Mouse (Mus musculus) embryonic facial prominence, embryonic 13.5 days (tissue): Measurements from ENCODE around the gene Spata20. TPM values are rescaled to one million over a fixed set of nuclear protein-coding genes. Genes with fewer than 3 reads are reported as not detected.

Source experiments
- ATAC-seq: fragments of 200-750 bp; cut with Nextera tagmentation; 2 replicates; pipeline ENCODE4 v1.8.0; 2017; ENCODE audit warnings: low read depth; ENCODE audit not compliant: insufficient number of reproducible peaks, insufficient read depth, low FRiP score, low TSS enrichment
- H3K27ac ChIP-seq: fragments of 300-500 bp; sonication (generic); 2 replicates; pipeline ENCODE4 v1.5.1; 2015; ENCODE audit warnings: moderate library complexity, mild to moderate bottlenecking, inconsistent platforms
- H3K27me3 ChIP-seq: fragments of 300-500 bp; sonication (generic); 2 replicates; pipeline ENCODE4 v1.6.1; 2015; ENCODE audit warnings: mild to moderate bottlenecking, inconsistent platforms
- H3K36me3 ChIP-seq: fragments of 300-500 bp; sonication (generic); 2 replicates; pipeline ENCODE4 v1.6.1; 2015; ENCODE audit warnings: mild to moderate bottlenecking, inconsistent platforms
- H3K4me1 ChIP-seq: fragments of 300-500 bp; sonication (generic); 2 replicates; pipeline ENCODE4 v1.6.1; 2015; ENCODE audit warnings: inconsistent platforms
- H3K4me2 ChIP-seq: fragments of 300-500 bp; sonication (generic); 2 replicates; pipeline ENCODE4 v1.6.1; 2015; ENCODE audit warnings: moderate library complexity, mild to moderate bottlenecking, inconsistent platforms
- H3K4me3 ChIP-seq: fragments of 300-500 bp; sonication (generic); 2 replicates; pipeline ENCODE4 v1.5.1; 2015; ENCODE audit warnings: mild to moderate bottlenecking, inconsistent platforms
- H3K9ac ChIP-seq: fragments of 300-500 bp; sonication (generic); 2 replicates; pipeline ENCODE4 v1.6.1; 2015; ENCODE audit warnings: mild to moderate bottlenecking, inconsistent platforms
- H3K9me3 ChIP-seq: fragments of 300-500 bp; sonication (generic); 2 replicates; pipeline ENCODE4 v1.6.1; 2016; ENCODE audit warnings: inconsistent platforms
- WGBS: fragments of 180-500 bp; shearing (Covaris S2); methylation state at CpG from one replicate; pipeline ENCODE4 v1.1.7; 2015; ENCODE audit warnings: mixed read lengths; 5-methylcytosine and 5-hydroxymethylcytosine counted together
- polyA plus RNA-seq: library from polyadenylated mRNA; unstranded; fragments of >200 nt; fragmentation: Nextera tagmentation; extraction: Ambion mirVana; gene quantifications from 2 replicates; pipeline ENCODE4 v1.2.1, GENCODE M21; 2015

The Spata20 gene
- polyA plus RNA-seq, 1 experiment from 2014 or later: 0.25 TPM

DNA sequence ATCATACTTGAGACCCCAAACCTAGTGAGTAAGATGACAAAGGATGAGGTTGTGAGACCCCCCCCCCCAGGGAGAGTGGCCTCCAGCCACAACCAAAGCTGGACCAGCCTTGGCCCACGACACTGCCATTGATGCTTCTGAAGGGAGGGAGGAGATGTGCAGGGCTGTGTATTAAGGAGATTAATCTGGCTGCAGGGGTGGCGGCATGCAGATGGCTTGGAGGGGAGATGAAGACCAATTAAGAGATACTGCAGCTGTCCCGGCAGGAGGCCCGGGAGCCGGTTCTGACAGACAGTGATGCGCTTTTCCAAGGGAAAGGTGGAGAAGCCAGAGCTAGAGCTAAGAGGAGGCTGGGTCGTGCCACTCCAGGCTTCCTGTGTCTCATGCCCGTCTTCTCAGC, 36.7 kb downstream of the Spata20 start:
- Histone ChIP-seq H3K4me2 (no peak overlapping the region), H3K36me3 (peaks cover 62% of the 10 kb centered on the region), H3K4me3 (no peak overlapping the region), H3K9me3 (no peaks in the 10 kb centered on the region), H3K27ac (no peak overlapping the region), H3K27me3 (no peaks in the 10 kb centered on the region), H3K9ac (0 out of 2 replicates have a peak overlapping the region, but pooled peaks have one; percentile 32), H3K4me1 (peaks cover 58% of the 10 kb centered on the region)
- no peak for ATAC-seq
- 40% methylated on average over 8 of the region's 8 CpGs for WGBS

DNA sequence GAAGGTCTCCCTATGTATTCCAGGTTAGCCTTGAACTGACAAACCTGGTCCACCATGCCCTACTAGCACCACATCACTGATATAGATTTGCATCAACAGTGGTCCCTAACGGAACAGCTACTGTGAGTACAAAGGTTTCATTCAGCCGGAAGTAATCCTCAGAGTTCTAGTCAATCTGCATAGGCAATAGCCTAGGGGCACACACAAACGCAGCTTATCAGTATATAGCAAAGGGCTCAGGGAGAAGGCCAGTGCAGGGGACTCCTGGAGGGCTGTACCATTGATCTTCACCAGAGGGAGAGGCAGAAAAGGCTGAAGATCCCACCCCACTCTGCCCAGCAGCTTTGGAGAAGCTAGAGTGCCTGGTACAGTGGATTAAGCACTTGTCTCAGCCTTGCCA, 39.0 kb downstream of the Spata20 start:
- Histone ChIP-seq H3K9ac (no peak overlapping the region), H3K36me3 (peaks cover 74% of the 10 kb centered on the region), H3K4me1 (peaks cover 68% of the 10 kb centered on the region), H3K27me3 (no peaks in the 10 kb centered on the region), H3K4me3 (no peak overlapping the region), H3K4me2 (no peak overlapping the region), H3K27ac (no peak overlapping the region), H3K9me3 (no peaks in the 10 kb centered on the region)
- no peak for ATAC-seq
- 16% methylated on average over 3 of the region's 3 CpGs for WGBS

DNA sequence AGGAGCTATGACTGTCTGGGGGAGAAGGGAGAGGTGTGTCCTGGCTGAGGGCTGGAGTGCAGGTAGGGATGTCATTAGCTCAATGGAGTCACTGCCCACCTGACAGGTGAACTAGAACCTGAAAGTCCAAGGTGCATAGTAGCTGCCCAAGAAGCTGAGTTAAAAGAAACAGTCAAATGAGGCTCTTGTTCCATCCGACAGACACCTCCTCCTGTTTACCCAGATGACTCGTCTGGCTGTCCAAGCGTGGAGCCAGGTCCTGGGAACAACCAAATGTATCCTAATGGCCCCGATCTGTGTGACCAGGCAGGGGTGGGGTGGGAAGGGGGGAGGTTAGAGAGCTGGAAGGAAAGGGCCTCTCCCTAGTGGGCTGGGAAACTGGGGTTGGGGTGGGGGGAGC, 40.7 kb downstream of the Spata20 start:
- peaks cover 74% of the 10 kb centered on the region for H3K36me3 ChIP-seq
- H3K4me3 ChIP-seq: no peak overlapping the region
- H3K27ac ChIP-seq: no peak overlapping the region
- ATAC-seq: no peak
- no peaks in the 10 kb centered on the region for H3K27me3 ChIP-seq
- no peaks in the 10 kb centered on the region for H3K9me3 ChIP-seq
- 53% methylated on average over 4 of the region's 4 CpGs for WGBS
- no peak overlapping the region for H3K4me2 ChIP-seq
- no peak overlapping the region for H3K9ac ChIP-seq
- H3K4me1 ChIP-seq: peaks cover 62% of the 10 kb centered on the region

DNA sequence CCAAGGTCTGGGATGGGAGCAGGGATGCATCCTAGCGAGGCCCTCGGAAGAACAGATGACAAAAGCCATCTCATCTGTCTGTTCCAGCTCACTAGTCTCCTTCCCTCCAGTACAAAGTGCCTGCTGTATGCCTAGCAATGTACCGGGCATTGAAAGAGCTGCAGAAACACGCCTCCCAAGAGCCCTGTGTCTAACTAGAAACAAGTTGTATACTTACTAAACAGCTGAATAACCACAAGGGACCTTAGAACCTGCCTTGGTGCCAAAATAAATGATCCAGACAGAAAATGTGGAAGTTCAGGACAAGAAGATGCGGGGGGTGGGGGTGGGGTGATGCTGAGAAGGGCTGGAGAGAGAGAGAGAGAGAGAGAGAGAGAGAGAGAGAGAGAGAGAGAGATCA, 41.1 kb downstream of the Spata20 start:
- Histone ChIP-seq H3K27me3 (no peaks in the 10 kb centered on the region), H3K27ac (no peak overlapping the region), H3K36me3 (peaks cover 74% of the 10 kb centered on the region), H3K4me3 (no peak overlapping the region), H3K4me1 (peaks cover 58% of the 10 kb centered on the region), H3K9ac (peak overlapping the region; percentile 32; the same call in 1 of the 2 replicates), H3K9me3 (no peaks in the 10 kb centered on the region), H3K4me2 (no peak overlapping the region)
- ATAC-seq: no peak
- 54% methylated on average over 5 of the region's 5 CpGs for WGBS

DNA sequence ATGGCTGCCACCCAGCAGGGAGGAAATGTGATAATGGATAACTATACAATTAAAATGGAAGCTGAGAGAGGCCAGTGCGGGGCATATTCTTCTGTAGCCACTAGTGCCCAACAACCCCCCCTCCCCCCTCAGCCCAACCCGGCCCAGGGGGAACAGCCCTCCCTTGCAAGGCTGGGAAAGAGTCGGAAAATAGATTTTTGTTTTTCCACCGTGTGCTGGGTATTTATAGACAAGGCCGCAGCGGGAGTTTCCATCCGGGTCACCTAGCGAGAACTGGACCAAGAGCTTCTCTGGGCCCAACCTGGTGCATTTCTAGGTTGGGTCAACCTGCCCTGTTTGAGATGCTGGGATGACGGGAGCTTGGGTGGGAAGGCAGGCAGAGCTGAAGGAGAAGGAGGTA, 44.2 kb downstream of the Spata20 start:
- Histone ChIP-seq H3K4me1 (peaks cover 38% of the 10 kb centered on the region), H3K9me3 (no peaks in the 10 kb centered on the region)
- WGBS: 74% methylated on average over 9 of the region's 9 CpGs

DNA sequence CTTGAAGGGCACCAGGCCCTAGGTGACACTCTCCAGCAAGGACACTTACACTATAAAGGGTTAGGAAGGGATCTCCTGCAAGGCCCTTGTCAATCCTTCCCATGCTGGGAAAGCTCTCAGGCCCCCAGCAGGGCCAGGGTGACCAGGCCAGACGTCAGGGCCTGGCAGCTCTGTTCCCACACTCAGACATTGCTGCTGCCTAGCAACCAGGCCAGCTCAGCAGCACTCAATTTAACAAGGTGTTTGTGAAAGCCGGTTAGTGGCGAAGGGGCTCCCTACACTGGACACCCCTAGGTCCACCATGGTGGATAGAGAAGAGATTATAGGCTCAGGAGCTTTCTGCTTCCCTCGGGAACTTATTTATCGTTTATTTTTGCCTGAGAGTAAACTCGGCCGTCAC, 44.9 kb downstream of the Spata20 start:
- no peak for ATAC-seq
- H3K4me1 ChIP-seq: peaks cover 35% of the 10 kb centered on the region
- H3K27ac ChIP-seq: no peak overlapping the region
- H3K4me2 ChIP-seq: no peak overlapping the region
- H3K27me3 ChIP-seq: no peaks in the 10 kb centered on the region
- H3K36me3 ChIP-seq: peaks cover 88% of the 10 kb centered on the region
- H3K9ac ChIP-seq: no peak overlapping the region
- no peaks in the 10 kb centered on the region for H3K9me3 ChIP-seq
- 61% methylated on average over 7 of the region's 7 CpGs for WGBS
- H3K4me3 ChIP-seq: no peak overlapping the region

More for the DNA sequence above, 44.2 kb downstream of the Spata20 start:
- no peak for ATAC-seq
- Histone ChIP-seq H3K4me3 (no peak overlapping the region), H3K36me3 (peaks cover 86% of the 10 kb centered on the region), H3K27ac (no peak overlapping the region), H3K27me3 (no peaks in the 10 kb centered on the region), H3K4me2 (no peak overlapping the region), H3K9ac (no peak overlapping the region)

DNA sequence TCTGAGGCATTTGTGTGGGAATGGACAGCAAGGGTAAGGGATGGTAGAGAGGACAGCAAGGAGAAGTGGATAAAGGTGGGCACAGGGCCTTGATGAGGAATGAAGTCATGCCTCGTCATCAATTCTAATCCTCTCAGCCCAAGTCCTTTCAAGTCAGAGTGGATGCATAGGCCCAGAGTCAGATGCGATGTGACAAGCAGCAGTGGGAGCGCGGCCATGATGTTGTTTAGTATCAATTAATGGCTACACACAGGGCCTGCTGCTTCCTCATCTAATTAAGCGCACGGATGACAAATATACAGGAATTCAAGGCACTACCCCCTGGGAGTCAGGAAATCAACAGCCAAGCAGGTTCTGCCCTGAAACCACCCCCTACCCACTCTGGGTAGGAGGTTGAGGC, 45.6 kb downstream of the Spata20 start:
- 82% methylated on average over 6 of the region's 6 CpGs for WGBS
- Histone ChIP-seq H3K4me1 (peaks cover 28% of the 10 kb centered on the region), H3K36me3 (peaks cover 87% of the 10 kb centered on the region), H3K27me3 (no peaks in the 10 kb centered on the region), H3K9ac (no peak overlapping the region), H3K9me3 (no peaks in the 10 kb centered on the region), H3K4me2 (no peak overlapping the region), H3K4me3 (no peak overlapping the region), H3K27ac (no peak overlapping the region)
- no peak for ATAC-seq

DNA sequence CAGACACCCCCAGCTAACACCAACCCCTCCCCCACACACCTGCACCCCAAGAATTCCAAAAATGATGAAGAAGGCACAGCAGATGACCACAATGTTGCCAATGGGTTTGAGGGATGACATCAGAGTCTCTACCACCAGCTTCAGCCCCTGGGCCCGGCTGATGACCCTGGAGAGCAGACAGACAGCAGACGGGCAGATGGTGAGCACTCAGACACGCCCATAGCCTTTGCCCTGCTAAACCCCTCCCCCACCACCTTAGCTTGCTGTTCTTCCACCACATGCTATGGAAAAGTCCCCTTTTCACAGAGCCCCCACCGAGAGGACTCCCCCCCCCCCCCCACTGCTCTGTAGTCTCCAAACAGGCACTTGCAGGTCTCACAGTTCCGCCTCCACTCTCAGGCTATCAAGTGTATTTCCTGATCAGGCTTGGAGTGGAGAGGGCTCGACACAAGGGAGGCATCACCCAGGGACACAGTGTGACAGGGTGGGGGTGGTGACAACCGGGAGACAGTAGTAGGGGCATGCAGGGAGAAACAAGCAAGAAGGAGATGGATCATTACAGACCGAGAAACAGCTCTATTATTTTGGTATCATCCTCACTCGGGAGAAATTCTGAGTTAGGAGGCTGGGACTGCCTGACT, 56.8 kb downstream of the Spata20 start:
- H3K4me2 ChIP-seq: peak overlapping the region; percentile 43
- no peak overlapping the region for H3K9ac ChIP-seq
- H3K36me3 ChIP-seq: peaks cover 83% of the 10 kb centered on the region
- ATAC-seq: no peak
- H3K9me3 ChIP-seq: no peaks in the 10 kb centered on the region
- WGBS: 22% methylated on average over 9 of the region's 9 CpGs
- H3K27me3 ChIP-seq: no peaks in the 10 kb centered on the region; the same call in none of the 2 replicates
- H3K27ac ChIP-seq: peak overlapping the region; percentile 95
- peaks cover 61% of the 10 kb centered on the region for H3K4me1 ChIP-seq
- H3K4me3 ChIP-seq: no peak overlapping the region

Other genes with a start within 250 kb of the Spata20 start
- 9.3 and 9.8 TPM in 2 replicates for gene Wfikkn2, start 240.2 kb downstream of the Spata20 start, polyA plus RNA-seq
- gene Gm21885, start 204.3 kb downstream of the Spata20 start, polyA plus RNA-seq: 0.37 TPM in 1 of 2 replicates, not detected in the other
- gene Luc7l3, start 164.2 kb downstream of the Spata20 start, polyA plus RNA-seq: 160 and 162 TPM in 2 replicates
- gene Ankrd40, start 158.2 kb downstream of the Spata20 start, polyA plus RNA-seq: 16.6 and 17.1 TPM in 2 replicates
- gene Abcc3, start 93.2 kb downstream of the Spata20 start, polyA plus RNA-seq: 0.96 and 1.2 TPM in 2 replicates
- 38.2 and 41.8 TPM in 2 replicates for gene Cacna1g, start 12.0 kb downstream of the Spata20 start, polyA plus RNA-seq
- 4.2 and 4.9 TPM in 2 replicates for gene Epn3, start 13.8 kb upstream of the Spata20 start, polyA plus RNA-seq
- 1.4 and 3.6 TPM in 2 replicates for gene Mycbpap, start 35.6 kb upstream of the Spata20 start, polyA plus RNA-seq
- 4.0 and 4.6 TPM in 2 replicates for gene Rsad1, start 63.1 kb upstream of the Spata20 start, polyA plus RNA-seq
- 7.1 and 8.4 TPM in 2 replicates for gene Chad, start 78.9 kb upstream of the Spata20 start, polyA plus RNA-seq
- 7.1 and 8.3 TPM in 2 replicates for gene Acsf2, start 115.7 kb upstream of the Spata20 start, polyA plus RNA-seq
- gene Lrrc59, start 143.6 kb upstream of the Spata20 start, polyA plus RNA-seq: 205 and 211 TPM in 2 replicates
- 144 and 153 TPM in 2 replicates for gene Mrpl27, start 167.6 kb upstream of the Spata20 start, polyA plus RNA-seq
- 23.5 and 26.4 TPM in 2 replicates for gene Eme1, start 167.8 kb upstream of the Spata20 start, polyA plus RNA-seq
- gene Xylt2, start 191.3 kb upstream of the Spata20 start, polyA plus RNA-seq: 24.5 and 25.5 TPM in 2 replicates
- 1.2 and 1.4 TPM in 2 replicates for gene Gm11541, start 218.3 kb upstream of the Spata20 start, polyA plus RNA-seq